Comparison of ENCODE assay signal across 13 mouse cellular contexts in the genomic region with DNA sequence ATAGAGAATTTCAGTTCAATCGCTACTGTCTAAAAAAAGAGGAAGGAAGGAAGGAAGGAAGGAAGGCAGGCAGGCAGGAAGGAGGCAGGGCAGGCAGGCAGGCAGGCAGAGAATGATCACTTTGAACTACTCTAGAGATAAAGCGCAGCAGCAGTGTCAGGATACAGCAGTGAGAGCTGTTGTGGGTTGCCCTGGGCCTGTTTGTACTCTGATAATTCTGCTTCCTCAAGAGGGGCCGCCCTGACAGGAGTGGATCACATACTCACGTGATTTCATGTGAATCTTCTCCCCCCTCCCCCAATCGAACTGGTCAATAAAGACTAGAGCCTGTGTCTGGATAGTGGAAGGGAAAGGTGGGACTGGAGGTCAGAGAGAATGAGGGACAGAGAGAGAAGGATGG. TPM values are rescaled to one million over a fixed set of nuclear protein-coding genes. Genes with fewer than 3 reads are reported as not detected.
DNase-seq lines count a peak whose midpoint lies in the region; ATAC-seq and TF ChIP-seq lines count a peak whose summit lies in the region.
"Had no signal": no experiment of that assay in that cellular context is flagged by ENCODE, and none has a peak within 500 bp of the region (broad histone marks: within the 10 kb centered on the region; RNA-seq: fewer than 3 reads in every experiment).

No protein-coding gene starts in this region.

- DNase-seq in limb, embryonic 14.5 days (ENCODE audit: low spot score) = no peak
- DNase-seq in limb, embryonic 10.5 days (ENCODE audit: low spot score) = no peak
- DNase-seq in G1E (ENCODE audit: low spot score) = peak; percentile 38
- DNase-seq in thymus, postnatal 14 days = peak; percentile 61
- no peak for DNase-seq in ovary, postnatal 14 days (ENCODE audit: low spot score)
- no peak for DNase-seq in cerebellum, adult 2 months
- DNase-seq in urinary bladder, postnatal 14 days (ENCODE audit: low spot score) = no peak
- DNase-seq: adrenal gland, postnatal 25 days; cerebellum, adult 9-11 months; kidney, postnatal 14 days had no signal

- H3K27ac ChIP-seq in limb, embryonic 14.5 days (replicated peaks; ENCODE audit: low read depth, low read length) = 0 out of 2 replicates have a peak overlapping the region, but pooled peaks have one; percentile 14
- no peak overlapping the region for H3K27ac ChIP-seq in limb, embryonic 10.5 days
- peak overlapping the region; percentile 65; the same call in 1 of the 2 replicates for H3K27ac ChIP-seq in liver, embryonic 12.5 days
- no peak overlapping the region for H3K27ac ChIP-seq in cerebellum, adult 2 months (ENCODE audit: insufficient read depth, low read length)
- H3K27ac ChIP-seq: hindbrain, embryonic 10.5 days had no signal

- no peak overlapping the region for H3K4me3 ChIP-seq in limb, embryonic 14.5 days (replicated peaks; ENCODE audit: low read length)
- no peak overlapping the region for H3K4me3 ChIP-seq in limb, embryonic 10.5 days
- no peak overlapping the region; the same call in 1 of the 2 replicates for H3K4me3 ChIP-seq in G1E (ENCODE audit: low read depth, low read length)
- no peak overlapping the region; the same call in 1 of the 2 replicates for H3K4me3 ChIP-seq in liver, embryonic 12.5 days
- H3K4me3 ChIP-seq in cerebellum, adult 2 months (replicated peaks; ENCODE audit: insufficient read depth, low read depth, low read length) = no peak overlapping the region
- H3K4me3 ChIP-seq: hindbrain, embryonic 10.5 days had no signal

- peaks cover 16% of the 10 kb centered on the region for H3K4me1 ChIP-seq in limb, embryonic 14.5 days (ENCODE audit: control insufficient read depth, insufficient read depth, low read length)
- peaks cover 24% of the 10 kb centered on the region for H3K4me1 ChIP-seq in limb, embryonic 10.5 days
- peaks cover 36% of the 10 kb centered on the region for H3K4me1 ChIP-seq in G1E (ENCODE audit: insufficient read depth, low read depth, low read length)
- H3K4me1 ChIP-seq in liver, embryonic 12.5 days = peaks cover 42% of the 10 kb centered on the region
- H3K4me1 ChIP-seq in cerebellum, adult 2 months (ENCODE audit: control insufficient read depth, insufficient read depth, low read length) = no peaks in the 10 kb centered on the region

- no peak for ATAC-seq in limb, embryonic 14.5 days (ENCODE audit: low FRiP score, low read depth)
- peak; percentile 90 for ATAC-seq in G1E (ENCODE audit: extremely low read depth, insufficient number of reproducible peaks, low FRiP score, poor library complexity, severe bottlenecking)
- ATAC-seq in liver, embryonic 12.5 days = peak; percentile 87
- ATAC-seq: midbrain, embryonic 16.5 days had no signal

- H3K9me3 ChIP-seq in limb, embryonic 14.5 days (ENCODE audit: control insufficient read depth, low read length) = no peaks in the 10 kb centered on the region
- H3K9me3 ChIP-seq in limb, embryonic 10.5 days (replicated peaks) = no peaks in the 10 kb centered on the region
- H3K9me3 ChIP-seq in G1E (replicated peaks) = no peaks in the 10 kb centered on the region
- H3K9me3 ChIP-seq in liver, embryonic 12.5 days (replicated peaks) = no peaks in the 10 kb centered on the region
- H3K9me3 ChIP-seq: hindbrain, embryonic 10.5 days had no signal

- WGBS in limb, embryonic 14.5 days = 56% methylated on average over 5 of the region's 5 CpGs
- 66% methylated on average over 5 of the region's 5 CpGs for WGBS in limb, embryonic 10.5 days
- 10% methylated on average over 5 of the region's 5 CpGs for WGBS in liver, embryonic 12.5 days (ENCODE audit: insufficient replicate concordance)
- WGBS in cerebellum, adult 2 months = 88% methylated on average over 5 of the region's 5 CpGs

- no peaks in the 10 kb centered on the region for H3K36me3 ChIP-seq in limb, embryonic 14.5 days (ENCODE audit: control insufficient read depth, insufficient read depth, low read length)
- H3K36me3 ChIP-seq in limb, embryonic 10.5 days = no peaks in the 10 kb centered on the region
- H3K36me3 ChIP-seq in G1E (replicated peaks) = no peaks in the 10 kb centered on the region
- no peaks in the 10 kb centered on the region for H3K36me3 ChIP-seq in liver, embryonic 12.5 days
- H3K36me3 ChIP-seq: hindbrain, embryonic 10.5 days had no signal

- no peak overlapping the region for H3K4me2 ChIP-seq in limb, embryonic 14.5 days (replicated peaks; ENCODE audit: low read depth, low read length, severe bottlenecking)
- H3K4me2 ChIP-seq in liver, embryonic 12.5 days = peak overlapping the region; percentile 29

- H3K9ac ChIP-seq in limb, embryonic 14.5 days (ENCODE audit: low read depth, low read length, severe bottlenecking) = no peak overlapping the region
- H3K9ac ChIP-seq in liver, embryonic 12.5 days = no peak overlapping the region

- TF ChIP-seq CTCF in G1E (IDR thresholded peaks at IDR 0.05; ENCODE audit: low read depth, low read length) = no peak
- no peak for TF ChIP-seq CTCF in cerebellum, adult 2 months (IDR thresholded peaks at IDR 0.05; ENCODE audit: borderline replicate concordance, insufficient read depth, low read depth, low read length)

- no peak for TF ChIP-seq POLR2A in limb, embryonic 14.5 days (IDR thresholded peaks at IDR 0.05; ENCODE audit: borderline replicate concordance, extremely low read depth, insufficient read depth, insufficient read length)
- no peak for TF ChIP-seq POLR2A in cerebellum, adult 2 months (IDR thresholded peaks at IDR 0.05; ENCODE audit: borderline replicate concordance, insufficient read depth, low read length)

- H3K27me3 ChIP-seq in limb, embryonic 14.5 days (ENCODE audit: control insufficient read depth, insufficient read depth, low read length) = no peaks in the 10 kb centered on the region
- no peaks in the 10 kb centered on the region for H3K27me3 ChIP-seq in limb, embryonic 10.5 days (ENCODE audit: low read depth, poor library complexity, severe bottlenecking)
- H3K27me3 ChIP-seq in G1E (ENCODE audit: insufficient read depth, low read length) = 0 out of 2 replicates have a peak, but pooled peaks cover 4% of the 10 kb centered on the region
- no peaks in the 10 kb centered on the region for H3K27me3 ChIP-seq in liver, embryonic 12.5 days (replicated peaks)
- no peaks in the 10 kb centered on the region for H3K27me3 ChIP-seq in cerebellum, adult 2 months (ENCODE audit: control insufficient read depth, insufficient read depth, low read length)

RNA-seq across cellular contexts. Expression of a gene that starts 34.4 kb away (rescaled TPM):
- polyA plus RNA-seq in limb, embryonic 14.5 days (2012; rRNA removed) = 0.85 and 0.88 TPM in 2 replicates
- 0.14 TPM in 1 of 2 replicates, not detected in the other for polyA plus RNA-seq in limb, embryonic 14.5 days (2014; fragmentation: Nextera tagmentation; extraction: Ambion mirVana)
- 0.68 and 1.5 TPM in 2 replicates for polyA plus RNA-seq in limb, embryonic 10.5 days (2016; fragmentation: Nextera tagmentation; extraction: Ambion mirVana)
- total RNA-seq in G1E (2014; fragmentation: Nextera tagmentation) (not detected in 2 replicates), G1E (2017) (0.11 and 0.29 TPM in 2 replicates)
- polyA plus RNA-seq in G1E (2012) = 0.05 and 0.11 TPM in 2 replicates
- polyA plus RNA-seq in liver, embryonic 12.5 days (2016; fragmentation: Nextera tagmentation; extraction: Ambion mirVana) = 1.2 and 1.4 TPM in 2 replicates
- 13.9 and 15.7 TPM in 2 replicates for polyA plus RNA-seq in cerebellum, adult 2 months (2012; rRNA removed)

RNA-seq across cellular contexts. Expression of a gene that starts 43.2 kb away (rescaled TPM):
- 20.1 and 23.2 TPM in 2 replicates for polyA plus RNA-seq in limb, embryonic 14.5 days (2012; rRNA removed)
- 17.3 and 19.7 TPM in 2 replicates for polyA plus RNA-seq in limb, embryonic 14.5 days (2014; fragmentation: Nextera tagmentation; extraction: Ambion mirVana)
- 11.1 and 18.3 TPM in 2 replicates for polyA plus RNA-seq in limb, embryonic 10.5 days (2016; fragmentation: Nextera tagmentation; extraction: Ambion mirVana)
- 19.4 and 23.7 TPM in 2 replicates for total RNA-seq in G1E (2014; fragmentation: Nextera tagmentation)
- total RNA-seq in G1E (2017) = 10.0 and 10.6 TPM in 2 replicates
- polyA plus RNA-seq in G1E (2012) = 6.1 and 7.1 TPM in 2 replicates
- polyA plus RNA-seq in liver, embryonic 12.5 days (2016; fragmentation: Nextera tagmentation; extraction: Ambion mirVana) = 2.9 and 4.3 TPM in 2 replicates
- 121 and 147 TPM in 2 replicates for polyA plus RNA-seq in cerebellum, adult 2 months (2012; rRNA removed)

Comparison
In these comparisons a context has a peak if more than half of its experiments do, and no peak if none do; other contexts are left out.
1. H3K27ac ChIP-seq: peak in limb, embryonic 14.5 days (single experiment) and liver, embryonic 12.5 days (single experiment); none in limb, embryonic 10.5 days (single experiment) and cerebellum, adult 2 months (single experiment).
2. DNase-seq: peak in G1E (single experiment) and thymus, postnatal 14 days (single experiment); none in limb, embryonic 14.5 days (single experiment), limb, embryonic 10.5 days (single experiment), ovary, postnatal 14 days (single experiment), cerebellum, adult 2 months (0 of 2) and urinary bladder, postnatal 14 days (single experiment).